Mouse (Mus musculus) cerebellum, adult 2 months (tissue): ENCODE measurements around the gene Wdr24.

Experiments used
- CTCF ChIP-seq: fragments of 200-500 bp; IDR thresholded peaks from 2 replicates; pipeline ENCODE4 v1.5.1; 2011; ENCODE audit warnings: low read depth, mild to moderate bottlenecking, control low read depth, low read length, moderate library complexity, borderline replicate concordance; ENCODE audit not compliant: insufficient read depth
- POLR2A ChIP-seq: fragments of 200-500 bp; IDR thresholded peaks from 2 replicates; pipeline ENCODE4 v1.6.1; 2011; ENCODE audit warnings: low read length, control low read depth, borderline replicate concordance; ENCODE audit not compliant: insufficient read depth

DNA sequence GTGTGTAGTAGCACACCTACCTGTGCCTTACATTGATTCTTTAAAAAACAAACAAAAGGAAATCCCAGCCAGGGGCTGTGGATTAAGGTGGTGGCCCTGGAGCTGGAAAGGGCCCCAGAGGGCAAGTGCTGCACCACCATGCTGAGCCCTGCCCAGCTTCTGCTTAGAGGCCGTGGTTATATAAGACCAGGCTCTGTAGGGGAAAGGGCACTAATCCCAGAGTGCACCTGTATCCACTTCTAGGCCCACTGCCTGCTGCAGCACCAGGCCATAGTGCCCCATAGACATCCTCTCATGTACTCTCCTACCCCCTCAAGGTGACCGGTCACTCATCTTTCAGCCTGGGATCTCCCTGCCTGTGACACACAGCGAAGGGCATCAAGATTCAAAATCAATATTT is 42.7 kb downstream of the Wdr24 start:
- TF ChIP-seq CTCF (no peak), POLR2A (no peak)
